Mouse (Mus musculus): ENCODE results near the gene Rab21.

- TF ChIP-seq POLR2A (IDR thresholded peaks at IDR 0.05; ENCODE audit: insufficient read length, low read depth) (no peak), POLR2AphosphoS2 (IDR thresholded peaks at IDR 0.05; ENCODE audit: insufficient read length, low read depth) (no peak), MAX (IDR thresholded peaks at IDR 0.05; ENCODE audit: low read depth) (no peak), MYOD1 (IDR thresholded peaks at IDR 0.05; ENCODE audit: control insufficient read depth in 1 of 3, insufficient read length in 2 of 3, low read depth in 2 of 3) (no peak), CEBPB (IDR thresholded peaks at IDR 0.05; ENCODE audit: insufficient read depth, poor library complexity, severe bottlenecking) (no peak), USF1 (IDR thresholded peaks at IDR 0.05; ENCODE audit: low read depth) (no peak), E2F4 (IDR thresholded peaks at IDR 0.05; ENCODE audit: insufficient read depth) (no peak)
Measured at GRCm38 (mm10) chr10:115350810-115351397, 35.5 kb upstream of the Rab21 start.
